Mouse (Mus musculus): ENCODE results near the gene Hapln1. TPM values are rescaled to one million over a fixed set of nuclear protein-coding genes. Genes with fewer than 3 reads are reported as not detected.
A peak's percentile ranks its signal among the peaks of the same experiment; 100 is the strongest.

Gene Hapln1
- total RNA-seq, 2 experiments from 2014 or later: 3.6 to 10.1 TPM

DNA sequence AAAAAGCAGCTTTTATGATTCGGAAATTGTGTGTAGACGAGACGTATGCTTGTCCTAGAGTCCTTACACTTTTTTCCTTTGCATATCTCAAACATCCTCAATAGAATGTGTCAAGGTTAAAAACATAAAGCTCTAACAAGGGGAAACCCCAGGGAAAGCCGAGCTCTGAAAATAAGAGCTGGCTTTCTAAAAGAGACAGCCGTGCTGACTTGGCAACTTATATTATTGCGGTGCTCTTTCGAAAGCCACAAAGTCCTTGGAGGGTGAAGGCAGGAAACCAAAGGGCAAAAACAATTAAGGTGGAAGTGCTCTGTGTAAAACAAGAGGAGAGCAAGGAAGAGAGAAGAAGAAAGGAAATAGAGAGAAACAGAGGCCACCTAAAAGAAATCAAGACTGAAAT is 60.9 kb downstream of the Hapln1 start:
- DNase-seq: peak; percentile 14 to 41

DNA sequence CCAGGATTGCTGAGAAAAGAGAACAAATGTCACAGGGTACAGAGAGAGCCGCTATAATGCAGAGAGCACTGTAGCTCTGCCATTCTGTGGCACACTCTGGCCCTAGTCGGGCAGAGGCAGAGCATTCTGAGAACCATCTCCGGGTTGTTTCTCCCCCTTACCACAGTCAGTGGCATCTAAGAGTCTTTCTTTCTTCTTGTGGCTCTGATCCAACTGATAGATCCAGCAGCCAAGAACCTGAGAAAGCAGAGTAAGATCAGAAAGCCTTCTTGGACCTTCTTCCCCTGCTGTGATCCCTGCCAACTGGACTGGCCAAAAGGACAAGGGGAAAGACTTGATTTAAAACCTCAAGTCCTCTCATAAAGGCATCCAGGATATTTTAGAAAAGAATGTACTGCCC is 63.7 kb downstream of the Hapln1 start:
- DNase-seq: peak in 1 of 2 experiments; percentile 11

- no peak for DNase-seq
These were observed 67.8 kb downstream of the Hapln1 start for GRCm38 (mm10) chr13:89607399-89607798.

GRCm38 (mm10) chr13:89619064-89619463 is 79.5 kb downstream of the Hapln1 start:
- no peak for DNase-seq

GRCm38 (mm10) chr13:89634137-89634683 is 94.6 kb downstream of the Hapln1 start:
- peak in 1 of 2 experiments; percentile 8 for DNase-seq

- no peak for DNase-seq
These were observed 97.4 kb downstream of the Hapln1 start for GRCm38 (mm10) chr13:89637012-89637411.

DNA sequence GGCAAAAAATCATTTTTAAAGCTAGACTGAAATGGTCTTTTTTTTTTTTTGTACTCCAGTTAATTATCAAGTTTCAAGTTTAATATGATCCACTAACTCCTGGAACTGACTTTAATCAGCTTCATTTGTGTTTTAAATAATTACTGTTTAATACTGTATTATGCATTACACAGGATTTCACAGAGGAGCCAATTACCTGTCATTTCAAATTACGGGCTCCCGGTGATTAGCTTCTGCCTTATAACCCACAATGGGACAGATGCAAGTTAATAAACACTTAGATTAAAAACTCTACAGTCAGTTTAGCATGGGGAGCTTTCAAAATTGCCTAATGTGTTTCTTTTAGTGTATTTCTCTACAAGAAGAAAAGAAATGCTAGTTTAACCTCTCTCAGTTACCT is 106.0 kb downstream of the Hapln1 start:
- DNase-seq: no peak

GRCm38 (mm10) chr13:89652773-89653172 is 113.2 kb downstream of the Hapln1 start:
- no peak for DNase-seq

- DNase-seq: no peak
These were observed 113.7 kb downstream of the Hapln1 start for GRCm38 (mm10) chr13:89653279-89653678.

GRCm38 (mm10) chr13:89657046-89657445 is 117.5 kb downstream of the Hapln1 start:
- no peak for DNase-seq

Other genes starting within 250 kb of the Hapln1 start
- gene Vcan, start 202.7 kb downstream of the Hapln1 start, total RNA-seq (2021): 1 to 10 TPM; 4.8 to 6.9 TPM